Mouse (Mus musculus): ENCODE data around the gene Pxk. TPM values are rescaled to one million over a fixed set of nuclear protein-coding genes. Genes with fewer than 3 reads are reported as not detected.

Pxk gene
- total and polyA plus RNA-seq, 3 experiments = 18.3 to 24.6 (median 23.1) TPM

GRCm38 (mm10) chr14:8148842-8149241, 50.8 kb downstream of the Pxk start:
- no peak for TF ChIP-seq POLR2A (IDR thresholded peaks at IDR 0.05; ENCODE audit: insufficient read depth, low read depth, low read length)
- TF ChIP-seq EP300 (IDR thresholded peaks at IDR 0.05; ENCODE audit: insufficient read depth, low read depth, low read length) = no peak
- TF ChIP-seq CTCF (IDR thresholded peaks at IDR 0.05) = no peak
- DNase-seq = no peak
- H3K79me2 ChIP-seq (replicated peaks; ENCODE audit: control insufficient read depth, insufficient read depth, low read length) = no peaks in the 10 kb centered on the region
- no peaks in the 10 kb centered on the region for H3K36me3 ChIP-seq (ENCODE audit: control insufficient read depth, insufficient read depth, low read length)
- H3K27ac ChIP-seq = no peak overlapping the region
- H3K27me3 ChIP-seq (ENCODE audit: control insufficient read depth, insufficient read depth, low read length) = no peaks in the 10 kb centered on the region
- intact Hi-C loops (cut with DNase I) = no loop called here
- no peak overlapping the region for H3K9ac ChIP-seq (ENCODE audit: low read depth, low read length)
- no peak overlapping the region for H3K4me3 ChIP-seq
- H3K4me1 ChIP-seq (ENCODE audit: control insufficient read depth, insufficient read depth, low read length) = no peaks in the 10 kb centered on the region
- 86% methylated on average over 8 of the region's 8 CpGs for WGBS

- no peaks in the 10 kb centered on the region for H3K36me3 ChIP-seq (ENCODE audit: control insufficient read depth, insufficient read depth, low read length)
These were observed 53.7 kb downstream of the Pxk start for GRCm38 (mm10) chr14:8151757-8152156.

GRCm38 (mm10) chr14:8154072-8154471, 56.1 kb downstream of the Pxk start:
- 80% methylated on average over 3 of the region's 3 CpGs for WGBS

More at GRCm38 (mm10) chr14:8151757-8152156, 53.7 kb downstream of the Pxk start:
- no peak for DNase-seq
- Histone ChIP-seq H3K79me2 (replicated peaks; ENCODE audit: control insufficient read depth, insufficient read depth, low read length) (no peaks in the 10 kb centered on the region), H3K4me3 (no peak overlapping the region), H3K27ac (no peak overlapping the region), H3K4me1 (ENCODE audit: control insufficient read depth, insufficient read depth, low read length) (no peaks in the 10 kb centered on the region), H3K9ac (ENCODE audit: low read depth, low read length) (no peak overlapping the region), H3K27me3 (ENCODE audit: control insufficient read depth, insufficient read depth, low read length) (no peaks in the 10 kb centered on the region)
- intact Hi-C loops (cut with DNase I) = no loop called here
- 95% methylated on average over 5 of the region's 5 CpGs for WGBS
- TF ChIP-seq POLR2A (IDR thresholded peaks at IDR 0.05; ENCODE audit: insufficient read depth, low read depth, low read length) (no peak), CTCF (IDR thresholded peaks at IDR 0.05) (no peak), EP300 (IDR thresholded peaks at IDR 0.05; ENCODE audit: insufficient read depth, low read depth, low read length) (no peak)

GRCm38 (mm10) chr14:8156947-8157346, 58.9 kb downstream of the Pxk start:
- no peaks in the 10 kb centered on the region for H3K4me1 ChIP-seq (ENCODE audit: control insufficient read depth, insufficient read depth, low read length)
- H3K9ac ChIP-seq (ENCODE audit: low read depth, low read length) = no peak overlapping the region
- H3K36me3 ChIP-seq (ENCODE audit: control insufficient read depth, insufficient read depth, low read length) = peaks cover 3% of the 10 kb centered on the region
- TF ChIP-seq POLR2A (IDR thresholded peaks at IDR 0.05; ENCODE audit: insufficient read depth, low read depth, low read length) (no peak), CTCF (IDR thresholded peaks at IDR 0.05) (peak; percentile 65)
- intact Hi-C loops (cut with DNase I) = loop anchor here (1.0 kb wide), 1 partner anchor 65 kb away; no protein-coding TSS in a partner anchor
- DNase-seq = no peak
- 53% methylated on average over 3 of the region's 3 CpGs for WGBS
- no peaks in the 10 kb centered on the region for H3K27me3 ChIP-seq (ENCODE audit: control insufficient read depth, insufficient read depth, low read length)
- no peak overlapping the region for H3K4me3 ChIP-seq
- H3K27ac ChIP-seq = no peak overlapping the region
- no peaks in the 10 kb centered on the region for H3K79me2 ChIP-seq (replicated peaks; ENCODE audit: control insufficient read depth, insufficient read depth, low read length)

More at GRCm38 (mm10) chr14:8154072-8154471, 56.1 kb downstream of the Pxk start:
- Histone ChIP-seq H3K9ac (ENCODE audit: low read depth, low read length) (no peak overlapping the region), H3K27ac (no peak overlapping the region), H3K27me3 (ENCODE audit: control insufficient read depth, insufficient read depth, low read length) (no peaks in the 10 kb centered on the region), H3K36me3 (ENCODE audit: control insufficient read depth, insufficient read depth, low read length) (no peaks in the 10 kb centered on the region), H3K4me3 (no peak overlapping the region), H3K79me2 (replicated peaks; ENCODE audit: control insufficient read depth, insufficient read depth, low read length) (no peaks in the 10 kb centered on the region), H3K4me1 (ENCODE audit: control insufficient read depth, insufficient read depth, low read length) (no peaks in the 10 kb centered on the region)
- TF ChIP-seq POLR2A (IDR thresholded peaks at IDR 0.05; ENCODE audit: insufficient read depth, low read depth, low read length) = no peak
- TF ChIP-seq CTCF (IDR thresholded peaks at IDR 0.05) = no peak
- no peak for TF ChIP-seq EP300 (IDR thresholded peaks at IDR 0.05; ENCODE audit: insufficient read depth, low read depth, low read length)
- DNase-seq = no peak
- intact Hi-C loops (cut with DNase I) = no loop called here

GRCm38 (mm10) chr14:8158721-8159120, 60.7 kb downstream of the Pxk start:
- H3K4me1 ChIP-seq (ENCODE audit: control insufficient read depth, insufficient read depth, low read length) = no peaks in the 10 kb centered on the region
- DNase-seq = no peak
- H3K9ac ChIP-seq (ENCODE audit: low read depth, low read length) = no peak overlapping the region
- no peaks in the 10 kb centered on the region for H3K79me2 ChIP-seq (replicated peaks; ENCODE audit: control insufficient read depth, insufficient read depth, low read length)
- whole genome bisulfite sequencing = 78% methylated on average over 3 of the region's 3 CpGs
- peaks cover 3% of the 10 kb centered on the region for H3K36me3 ChIP-seq (ENCODE audit: control insufficient read depth, insufficient read depth, low read length)
- H3K27ac ChIP-seq = no peak overlapping the region
- intact Hi-C loops (cut with DNase I) = no loop called here
- no peaks in the 10 kb centered on the region for H3K27me3 ChIP-seq (ENCODE audit: control insufficient read depth, insufficient read depth, low read length)
- no peak for TF ChIP-seq POLR2A (IDR thresholded peaks at IDR 0.05; ENCODE audit: insufficient read depth, low read depth, low read length)
- no peak for TF ChIP-seq CTCF (IDR thresholded peaks at IDR 0.05)
- no peak for TF ChIP-seq EP300 (IDR thresholded peaks at IDR 0.05; ENCODE audit: insufficient read depth, low read depth, low read length)
- no peak overlapping the region for H3K4me3 ChIP-seq

- H3K9ac ChIP-seq (ENCODE audit: low read depth, low read length) = no peak overlapping the region
- H3K4me3 ChIP-seq = no peak overlapping the region
- H3K27ac ChIP-seq = no peak overlapping the region
- no peaks in the 10 kb centered on the region for H3K79me2 ChIP-seq (replicated peaks; ENCODE audit: control insufficient read depth, insufficient read depth, low read length)
- intact Hi-C loops (cut with DNase I) = no loop called here
- H3K36me3 ChIP-seq (ENCODE audit: control insufficient read depth, insufficient read depth, low read length) = peaks cover 3% of the 10 kb centered on the region
- no peak for DNase-seq
- WGBS = 65% methylated on average over 3 of the region's 3 CpGs
- H3K4me1 ChIP-seq (ENCODE audit: control insufficient read depth, insufficient read depth, low read length) = no peaks in the 10 kb centered on the region
- TF ChIP-seq EP300 (IDR thresholded peaks at IDR 0.05; ENCODE audit: insufficient read depth, low read depth, low read length) (no peak), POLR2A (IDR thresholded peaks at IDR 0.05; ENCODE audit: insufficient read depth, low read depth, low read length) (no peak), CTCF (IDR thresholded peaks at IDR 0.05) (no peak)
- no peaks in the 10 kb centered on the region for H3K27me3 ChIP-seq (ENCODE audit: control insufficient read depth, insufficient read depth, low read length)
These were observed 61.1 kb downstream of the Pxk start for GRCm38 (mm10) chr14:8159141-8159540.

Data from heart, adult 2 months (tissue).